ENCODE assay signal across 16 mouse cellular contexts in genomic region chr4:57178881-57179280, GRCm38 (mm10). TPM values are rescaled to one million over a fixed set of nuclear protein-coding genes. Genes with fewer than 3 reads are reported as not detected.
"Had no signal": no experiment of that assay in that cellular context is flagged by ENCODE, and none has a peak within 500 bp of the region (broad histone marks: within the 10 kb centered on the region; RNA-seq: fewer than 3 reads in every experiment).

No protein-coding gene starts in this region.

- DNase-seq: liver, postnatal 0 days; lung, adult 2 months; lung, postnatal 14 days; lung, postnatal 36 days; right cerebral cortex, postnatal 14 days; thymus, adult 2 months; thymus, postnatal 25 days; thymus, postnatal 4 days had no signal

- H3K9me3 ChIP-seq: lung, embryonic 15.5 days; midbrain, embryonic 13.5 days; midbrain, embryonic 15.5 days; neural tube, embryonic 12.5 days; stomach, embryonic 15.5 days had no signal

- H3K4me3 ChIP-seq: lung, embryonic 15.5 days; midbrain, embryonic 13.5 days; midbrain, embryonic 15.5 days; neural tube, embryonic 12.5 days; stomach, embryonic 15.5 days had no signal

- H3K36me3 ChIP-seq: lung, embryonic 15.5 days; midbrain, embryonic 13.5 days; midbrain, embryonic 15.5 days; neural tube, embryonic 12.5 days; stomach, embryonic 15.5 days had no signal

- ATAC-seq: liver, postnatal 0 days; lung, postnatal 0 days; midbrain, embryonic 13.5 days; midbrain, embryonic 15.5 days had no signal

- H3K4me1 ChIP-seq: midbrain, embryonic 13.5 days; midbrain, embryonic 15.5 days; neural tube, embryonic 12.5 days; stomach, embryonic 15.5 days had no signal

- H3K27me3 ChIP-seq: lung, embryonic 15.5 days; midbrain, embryonic 13.5 days; midbrain, embryonic 15.5 days; neural tube, embryonic 12.5 days; stomach, embryonic 15.5 days had no signal

RNA-seq across cellular contexts. Expression of gene Epb41l4b, which starts 35.6 kb away (rescaled TPM):
- total RNA-seq: monocyte, adult 5-6 weeks had no signal
- polyA plus RNA-seq: macrophage had no signal
